Mouse (Mus musculus): ENCODE measurements around the gene Plekhg2. TPM values are rescaled to one million over a fixed set of nuclear protein-coding genes. Genes with fewer than 3 reads are reported as not detected.

Plekhg2 gene
- polyA plus RNA-seq, 1 experiment from 2014 or later: 114 TPM

GRCm38 (mm10) chr7:28344637-28345036, 27.8 kb downstream of the Plekhg2 start:
- Histone ChIP-seq H3K9me3 (no peaks in the 10 kb centered on the region), H3K27me3 (no peaks in the 10 kb centered on the region), H3K4me3 (no peak overlapping the region), H3K9ac (no peak overlapping the region), H3K4me1 (peaks cover 4% of the 10 kb centered on the region), H3K36me3 (no peaks in the 10 kb centered on the region), H3K27ac (no peak overlapping the region), H3K4me2 (replicated peaks) (no peak overlapping the region)
- no peak for ATAC-seq (ENCODE audit: insufficient number of reproducible peaks, insufficient read depth, low FRiP score, low TSS enrichment)
- 7% methylated on average over 4 of the region's 4 CpGs for WGBS

GRCm38 (mm10) chr7:28341381-28341780, 31.0 kb downstream of the Plekhg2 start:
- Histone ChIP-seq H3K4me2 (replicated peaks) (no peak overlapping the region), H3K27ac (no peak overlapping the region), H3K27me3 (no peaks in the 10 kb centered on the region), H3K9ac (no peak overlapping the region), H3K9me3 (no peaks in the 10 kb centered on the region), H3K4me3 (no peak overlapping the region), H3K36me3 (no peaks in the 10 kb centered on the region), H3K4me1 (peaks cover 10% of the 10 kb centered on the region; the same call in 1 of the 2 replicates)
- ATAC-seq (ENCODE audit: insufficient number of reproducible peaks, insufficient read depth, low FRiP score, low TSS enrichment): no peak
- WGBS: 50% methylated on average over 7 of the region's 7 CpGs

- 78% methylated on average over 19 of the region's 19 CpGs for WGBS
- Histone ChIP-seq H3K9me3 (no peaks in the 10 kb centered on the region), H3K4me1 (peaks cover 10% of the 10 kb centered on the region; the same call in 1 of the 2 replicates), H3K9ac (peak overlapping the region; percentile 97), H3K4me2 (replicated peaks) (peak overlapping the region; percentile 76), H3K4me3 (peak overlapping the region; percentile 96), H3K27me3 (no peaks in the 10 kb centered on the region), H3K36me3 (0 out of 2 replicates have a peak, but pooled peaks cover 5% of the 10 kb centered on the region), H3K27ac (peak overlapping the region; percentile 87)
- ATAC-seq (ENCODE audit: insufficient number of reproducible peaks, insufficient read depth, low FRiP score, low TSS enrichment): no peak
Observed at GRCm38 (mm10) chr7:28339213-28339917, 33.0 kb downstream of the Plekhg2 start.

- peak within 1 kb of the TSS; percentile 87 for H3K27ac ChIP-seq
- H3K27me3 ChIP-seq: no peaks in the 10 kb centered on the region
- peak; percentile 97 for ATAC-seq (ENCODE audit: insufficient number of reproducible peaks, insufficient read depth, low FRiP score, low TSS enrichment)
- H3K9me3 ChIP-seq: no peaks in the 10 kb centered on the region
- H3K4me3 ChIP-seq: peak within 1 kb of the TSS; percentile 96
- under 1% methylated on average over 77 of the region's 77 CpGs for WGBS
- peak within 1 kb of the TSS; percentile 76 for H3K4me2 ChIP-seq (replicated peaks)
- 0 out of 2 replicates have a peak, but pooled peaks cover 5% of the 10 kb centered on the region for H3K36me3 ChIP-seq
- peak within 1 kb of the TSS; percentile 97 for H3K9ac ChIP-seq
- peaks cover 10% of the 10 kb centered on the region; the same call in 1 of the 2 replicates for H3K4me1 ChIP-seq
Observed at GRCm38 (mm10) chr7:28338108-28338998, 34.0 kb downstream of the Plekhg2 start, which contains the start of gene Supt5. Gene Supt5 (minus strand): TSS chr7:28338746.

GRCm38 (mm10) chr7:28335471-28335870, 36.9 kb downstream of the Plekhg2 start:
- Histone ChIP-seq H3K4me2 (replicated peaks) (no peak overlapping the region), H3K4me3 (no peak overlapping the region), H3K9ac (no peak overlapping the region), H3K36me3 (peaks cover 22% of the 10 kb centered on the region), H3K4me1 (peaks cover 10% of the 10 kb centered on the region; the same call in 1 of the 2 replicates), H3K27me3 (no peaks in the 10 kb centered on the region), H3K9me3 (no peaks in the 10 kb centered on the region), H3K27ac (no peak overlapping the region)
- ATAC-seq (ENCODE audit: insufficient number of reproducible peaks, insufficient read depth, low FRiP score, low TSS enrichment): no peak
- WGBS: 94% methylated on average over 2 of the region's 2 CpGs

GRCm38 (mm10) chr7:28334534-28334933, 37.9 kb downstream of the Plekhg2 start:
- H3K9ac ChIP-seq: no peak overlapping the region
- H3K27ac ChIP-seq: no peak overlapping the region
- no peaks in the 10 kb centered on the region for H3K27me3 ChIP-seq
- no peak overlapping the region for H3K4me3 ChIP-seq
- peaks cover 10% of the 10 kb centered on the region; the same call in 1 of the 2 replicates for H3K4me1 ChIP-seq
- no peak overlapping the region for H3K4me2 ChIP-seq (replicated peaks)
- no peaks in the 10 kb centered on the region for H3K9me3 ChIP-seq
- peaks cover 31% of the 10 kb centered on the region for H3K36me3 ChIP-seq
- ATAC-seq (ENCODE audit: insufficient number of reproducible peaks, insufficient read depth, low FRiP score, low TSS enrichment): no peak
- 92% methylated on average over 4 of the region's 4 CpGs for WGBS

GRCm38 (mm10) chr7:28328260-28328659, 44.1 kb downstream of the Plekhg2 start:
- no peak overlapping the region for H3K9ac ChIP-seq
- no peak overlapping the region for H3K4me2 ChIP-seq (replicated peaks)
- H3K27ac ChIP-seq: no peak overlapping the region
- peaks cover 86% of the 10 kb centered on the region for H3K36me3 ChIP-seq
- H3K9me3 ChIP-seq: no peaks in the 10 kb centered on the region
- H3K4me3 ChIP-seq: no peak overlapping the region
- ATAC-seq (ENCODE audit: insufficient number of reproducible peaks, insufficient read depth, low FRiP score, low TSS enrichment): no peak
- H3K27me3 ChIP-seq: no peaks in the 10 kb centered on the region
- no peaks in the 10 kb centered on the region for H3K4me1 ChIP-seq
- WGBS: 99% methylated on average over 2 of the region's 2 CpGs

- H3K9ac ChIP-seq: no peak overlapping the region
- H3K27ac ChIP-seq: no peak overlapping the region
- no peak overlapping the region for H3K4me3 ChIP-seq
- 81% methylated on average over 4 of the region's 4 CpGs for WGBS
- H3K4me1 ChIP-seq: no peaks in the 10 kb centered on the region
- H3K36me3 ChIP-seq: peaks cover 96% of the 10 kb centered on the region
- H3K27me3 ChIP-seq: no peaks in the 10 kb centered on the region
- no peak overlapping the region for H3K4me2 ChIP-seq (replicated peaks)
- H3K9me3 ChIP-seq: no peaks in the 10 kb centered on the region
- ATAC-seq (ENCODE audit: insufficient number of reproducible peaks, insufficient read depth, low FRiP score, low TSS enrichment): no peak
Observed at GRCm38 (mm10) chr7:28326457-28326856, 45.9 kb downstream of the Plekhg2 start.

- no peak overlapping the region for H3K4me2 ChIP-seq (replicated peaks)
- no peak for ATAC-seq (ENCODE audit: insufficient number of reproducible peaks, insufficient read depth, low FRiP score, low TSS enrichment)
- no peaks in the 10 kb centered on the region for H3K9me3 ChIP-seq
Observed at GRCm38 (mm10) chr7:28325293-28325692, 47.1 kb downstream of the Plekhg2 start.

GRCm38 (mm10) chr7:28321974-28322720, 50.3 kb downstream of the Plekhg2 start:
- Histone ChIP-seq H3K36me3 (peaks cover 99% of the 10 kb centered on the region), H3K9me3 (no peaks in the 10 kb centered on the region), H3K4me3 (no peak overlapping the region), H3K27me3 (no peaks in the 10 kb centered on the region), H3K4me1 (no peaks in the 10 kb centered on the region), H3K9ac (no peak overlapping the region), H3K27ac (no peak overlapping the region), H3K4me2 (replicated peaks) (no peak overlapping the region)
- 92% methylated on average over 15 of the region's 15 CpGs for WGBS
- ATAC-seq (ENCODE audit: insufficient number of reproducible peaks, insufficient read depth, low FRiP score, low TSS enrichment): no peak

More at GRCm38 (mm10) chr7:28325293-28325692, 47.1 kb downstream of the Plekhg2 start:
- H3K4me3 ChIP-seq: no peak overlapping the region
- 97% methylated on average over 8 of the region's 8 CpGs for WGBS
- H3K27ac ChIP-seq: no peak overlapping the region
- peaks cover 96% of the 10 kb centered on the region for H3K36me3 ChIP-seq
- H3K27me3 ChIP-seq: no peaks in the 10 kb centered on the region
- no peaks in the 10 kb centered on the region for H3K4me1 ChIP-seq
- H3K9ac ChIP-seq: no peak overlapping the region

GRCm38 (mm10) chr7:28318714-28319113, 53.7 kb downstream of the Plekhg2 start:
- no peak for ATAC-seq (ENCODE audit: insufficient number of reproducible peaks, insufficient read depth, low FRiP score, low TSS enrichment)
- no peak overlapping the region for H3K27ac ChIP-seq
- H3K36me3 ChIP-seq: peaks cover 99% of the 10 kb centered on the region
- 92% methylated on average over 17 of the region's 17 CpGs for WGBS
- no peak overlapping the region for H3K4me3 ChIP-seq
- no peaks in the 10 kb centered on the region for H3K4me1 ChIP-seq
- no peaks in the 10 kb centered on the region for H3K27me3 ChIP-seq
- no peak overlapping the region for H3K9ac ChIP-seq
- H3K4me2 ChIP-seq (replicated peaks): no peak overlapping the region
- H3K9me3 ChIP-seq: no peaks in the 10 kb centered on the region
